Mouse (Mus musculus): ENCODE results near the gene Oog1.
"Not testable (repeated sequence)": the region's sequence is repeated elsewhere in the genome, so short reads cannot be mapped to it uniquely, and the experiment has no call there.

Gene Oog1

GRCm38 (mm10) chr12:87602388-87602787 is at the start of gene Oog1:
Oog1 (plus strand) TSS chr12:87602688.
- not testable (repeated sequence) for DNase-seq (ENCODE audit: low spot score)

- DNase-seq (ENCODE audit: low spot score): not testable (repeated sequence)
Measured at GRCm38 (mm10) chr12:87601388-87601787, 1.1 kb upstream of the Oog1 start.

- DNase-seq (ENCODE audit: low spot score): not testable (repeated sequence)
Measured at GRCm38 (mm10) chr12:87618569-87618968, 16.1 kb downstream of the Oog1 start, which contains the start of gene Gm4027. Gm4027 (plus strand) TSS chr12:87618869.

- DNase-seq (ENCODE audit: low spot score): not testable (repeated sequence)
Measured at GRCm38 (mm10) chr12:87644520-87644919, 42.0 kb downstream of the Oog1 start, which contains the start of gene Gm16381. Gm16381 (minus strand) TSS chr12:87644620.

- not testable (repeated sequence) for DNase-seq (ENCODE audit: low spot score)
Measured at GRCm38 (mm10) chr12:87652916-87653703, 50.6 kb downstream of the Oog1 start.
